Mouse (Mus musculus) gastrocnemius, postnatal 36 days (tissue): ENCODE measurements around the gene Nodal. TPM values are rescaled to one million over a fixed set of nuclear protein-coding genes. Genes with fewer than 3 reads are reported as not detected.

Experiments
- DNase-seq, 2 experiments: peaks; one replicate each; pipeline ENCODE4 v3.0.0; 2022
- intact Hi-C: fragments of 180-260 bp; cut with DNase I; formaldehyde crosslinking; loops from one replicate; pipeline ENCODE4 v1.15.1; 2025
- long read RNA-seq, 2 experiments: library from polyadenylated mRNA; stranded (forward); transcript quantifications; one replicate each; pipeline ENCODE4 v2.0.0; 2021
- total RNA-seq, 2 experiments: library from RNA; stranded (reverse); gene quantifications; 2 replicates each; pipeline ENCODE4 v1.2.3; 2021

Nodal gene
- under 1 TPM in 1 of 2 experiments, not detected in 1; 0.12 TPM for total RNA-seq
- long read RNA-seq, experiment 1, partial matches to known transcripts, result 1 of 1 reads
- long read RNA-seq, experiment 1, other reads (novel, unspliced or antisense), result 0 of 1 reads
- long read RNA-seq, experiment 2, result 0 reads

GRCm38 (mm10) chr10:61417672-61418071, at the start of gene Nodal:
Gene Nodal, plus strand, starts transcription at chr10:61417972.
- no peak for DNase-seq
- intact Hi-C loops, result no loop called here

- no peak for DNase-seq
- intact Hi-C loops, result no loop called here
These were observed 48.0 kb upstream of the Nodal start for GRCm38 (mm10) chr10:61369755-61370154.

GRCm38 (mm10) chr10:61370273-61370979, 47.3 kb upstream of the Nodal start:
- peak in 1 of 2 experiments; percentile 44 for DNase-seq

GRCm38 (mm10) chr10:61371884-61372584, 45.7 kb upstream of the Nodal start:
- no peak for DNase-seq
- intact Hi-C loops, result no loop called here

More at GRCm38 (mm10) chr10:61370273-61370979, 47.3 kb upstream of the Nodal start:
- intact Hi-C loops, result no loop called here

- no peak for DNase-seq
- intact Hi-C loops, result no loop called here
These were observed 45.2 kb upstream of the Nodal start for GRCm38 (mm10) chr10:61372585-61372923.

- no peak for DNase-seq
- intact Hi-C loops, result no loop called here
These were observed 43.7 kb upstream of the Nodal start for GRCm38 (mm10) chr10:61374076-61374475.

GRCm38 (mm10) chr10:61374771-61375481, 42.8 kb upstream of the Nodal start:
- intact Hi-C loops, result no loop called here
- no peak for DNase-seq

GRCm38 (mm10) chr10:61378050-61378449, 39.7 kb upstream of the Nodal start:
- DNase-seq, result no peak
- intact Hi-C loops, result no loop called here

- intact Hi-C loops, result no loop called here
- no peak for DNase-seq
These were observed 39.1 kb upstream of the Nodal start for GRCm38 (mm10) chr10:61378698-61379097.

GRCm38 (mm10) chr10:61379340-61380040, 38.3 kb upstream of the Nodal start:
- no peak for DNase-seq
- intact Hi-C loops, result no loop called here

GRCm38 (mm10) chr10:61380186-61380585, 37.6 kb upstream of the Nodal start:
- intact Hi-C loops, result no loop called here
- peak; percentile 47 to 56 for DNase-seq

GRCm38 (mm10) chr10:61381823-61382222, 35.9 kb upstream of the Nodal start:
- no peak for DNase-seq
- intact Hi-C loops, result no loop called here

GRCm38 (mm10) chr10:61382281-61382731, 35.5 kb upstream of the Nodal start:
- intact Hi-C loops, result no loop called here
- DNase-seq, result no peak

GRCm38 (mm10) chr10:61383021-61383714, 34.6 kb upstream of the Nodal start, which contains the start of gene Pald1:
Gene Pald1, minus strand, starts transcription at chr10:61383530.
- peak; percentile 68 to 79 for DNase-seq
- intact Hi-C loops, result no loop called here

- no peak for DNase-seq
- intact Hi-C loops, result no loop called here
These were observed 34.1 kb upstream of the Nodal start for GRCm38 (mm10) chr10:61383715-61384047.

- DNase-seq, result no peak
- intact Hi-C loops, result no loop called here
These were observed 32.6 kb upstream of the Nodal start for GRCm38 (mm10) chr10:61385174-61385573.

GRCm38 (mm10) chr10:61386284-61386683, 31.5 kb upstream of the Nodal start:
- intact Hi-C loops, result no loop called here
- DNase-seq, result no peak

GRCm38 (mm10) chr10:61389020-61389419, 28.8 kb upstream of the Nodal start:
- no peak for DNase-seq
- intact Hi-C loops, result no loop called here

- no peak for DNase-seq
- intact Hi-C loops, result no loop called here
These were observed 27.6 kb upstream of the Nodal start for GRCm38 (mm10) chr10:61390148-61390547.

GRCm38 (mm10) chr10:61392584-61392983, 25.2 kb upstream of the Nodal start:
- DNase-seq, result no peak
- intact Hi-C loops, result no loop called here
